Mouse (Mus musculus): ENCODE measurements around the gene Zc3h6.

Zc3h6 gene

DNA sequence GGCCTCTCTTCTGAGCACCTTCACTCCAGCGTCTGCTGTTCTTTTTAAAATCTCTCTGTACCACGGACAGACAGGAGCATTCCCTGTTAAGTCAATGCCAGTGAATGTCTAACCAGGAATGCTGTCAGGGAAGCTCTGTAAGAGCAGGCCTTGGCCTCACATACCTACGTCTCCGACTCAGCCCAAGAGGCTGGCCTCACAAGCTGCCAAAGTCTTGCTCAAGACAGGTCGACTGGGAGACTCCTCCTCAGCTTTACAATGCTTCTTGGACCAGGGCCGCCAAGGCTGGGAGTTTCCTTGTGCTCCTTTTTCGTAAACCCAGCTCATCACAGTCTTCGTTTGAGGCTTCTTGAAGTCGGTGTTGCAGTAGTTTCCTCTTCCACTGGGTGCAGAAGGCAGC is 57.6 kb downstream of the Zc3h6 start:
- DNase-seq (ENCODE audit: extremely low read depth, low read depth, low spot score), result peak; percentile 59

DNA sequence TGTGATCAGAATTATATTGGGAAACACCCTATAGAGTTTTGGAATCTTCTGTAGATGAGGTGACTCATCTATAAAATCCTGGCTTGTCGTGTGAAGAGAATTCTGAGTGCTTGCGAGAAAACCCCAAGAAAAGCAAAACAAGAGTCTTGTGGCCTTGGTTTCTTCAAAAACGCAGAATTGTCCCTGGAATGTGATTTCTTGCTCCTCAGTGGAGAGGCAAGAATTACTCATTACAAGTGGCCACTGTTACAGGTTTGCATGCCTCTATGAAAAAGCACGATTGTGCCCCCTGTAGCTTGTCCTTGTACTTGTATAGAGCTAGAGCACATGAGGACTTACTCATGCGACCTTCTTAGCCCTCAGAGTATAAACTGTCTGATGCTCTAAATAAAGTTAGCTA is 68.2 kb downstream of the Zc3h6 start:
- no peak for DNase-seq (ENCODE audit: extremely low read depth, low read depth, low spot score)

DNA sequence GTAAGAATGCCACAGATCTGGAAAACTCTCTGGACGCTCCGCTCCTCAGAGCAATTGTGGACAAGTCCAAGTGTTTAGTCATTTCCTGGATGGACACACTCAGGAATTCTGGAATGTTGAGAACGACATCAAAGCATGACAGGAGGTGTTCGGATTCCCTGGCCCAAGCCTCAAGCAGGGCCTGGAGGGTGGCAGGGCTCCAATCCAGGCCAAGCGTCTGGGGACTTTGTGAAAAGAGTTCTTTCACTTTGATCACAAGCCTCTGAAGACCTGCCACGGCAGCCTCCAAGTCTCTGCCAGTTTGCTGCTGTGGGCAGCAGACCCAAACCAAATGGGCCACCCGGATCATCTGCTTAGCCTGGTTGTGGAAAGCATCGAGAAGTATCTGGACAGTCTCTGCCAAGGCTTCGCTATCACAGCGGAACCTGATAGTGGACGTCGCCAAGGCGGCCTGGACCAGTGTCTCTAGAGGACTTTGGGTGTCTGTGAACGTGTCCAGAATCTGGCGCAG is 71.3 kb downstream of the Zc3h6 start:
- DNase-seq (ENCODE audit: extremely low read depth, low read depth, low spot score), result no peak

DNA sequence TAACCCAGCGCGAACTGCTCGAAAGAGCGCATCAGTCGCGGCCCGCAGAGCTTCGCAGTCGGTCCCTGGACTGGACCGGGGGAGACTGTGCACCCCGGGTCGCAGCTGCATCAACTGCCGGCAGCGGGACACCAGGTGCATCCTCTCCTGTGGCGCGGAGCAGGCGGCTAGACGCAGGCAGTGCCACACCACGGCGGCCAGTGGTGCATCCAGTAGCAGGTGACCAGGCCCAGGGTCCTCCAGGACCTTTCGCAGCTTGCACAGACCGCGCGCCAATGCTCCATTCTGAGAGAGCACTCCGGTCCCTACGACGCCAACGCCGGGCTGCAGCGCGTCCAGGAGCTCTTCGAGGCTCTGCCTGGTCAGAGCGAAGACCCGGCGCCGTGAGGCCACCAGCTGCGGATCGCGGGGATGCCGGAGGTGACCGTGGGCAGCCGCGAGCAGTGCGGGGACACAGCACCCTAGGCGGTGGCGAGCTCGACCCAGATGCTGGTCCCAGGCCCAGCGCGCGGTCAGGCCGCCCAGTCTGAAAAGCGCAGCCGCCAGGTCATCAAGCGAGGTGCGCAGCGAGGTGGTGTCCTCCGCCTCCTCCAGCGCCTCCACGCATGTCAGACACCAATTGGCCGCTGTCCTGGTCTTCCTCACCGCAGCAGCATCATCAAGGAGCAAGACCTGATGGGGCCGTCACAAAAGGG is 71.9 kb downstream of the Zc3h6 start:
- DNase-seq (ENCODE audit: extremely low read depth, low read depth, low spot score), result no peak

DNA sequence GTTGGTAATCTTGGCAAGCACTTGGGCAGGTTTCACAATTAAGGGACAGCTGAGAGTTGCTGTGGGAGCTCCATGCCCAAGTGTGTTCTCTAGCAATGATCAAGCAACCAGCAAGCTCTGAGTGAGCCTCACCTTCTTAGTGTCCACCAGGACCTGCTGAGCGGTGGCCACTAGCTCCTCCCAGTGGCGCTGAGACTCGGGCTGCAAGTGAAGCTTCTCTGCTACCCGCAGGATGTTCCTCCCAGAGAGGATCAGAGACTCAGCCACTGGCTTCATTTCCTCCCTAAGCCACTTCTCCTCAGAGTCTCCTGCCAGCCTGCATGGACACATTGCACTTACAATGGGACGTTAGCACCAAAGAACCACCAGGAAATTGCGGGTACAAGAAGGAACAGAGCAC is 73.4 kb downstream of the Zc3h6 start:
- DNase-seq (ENCODE audit: extremely low read depth, low read depth, low spot score), result no peak

DNA sequence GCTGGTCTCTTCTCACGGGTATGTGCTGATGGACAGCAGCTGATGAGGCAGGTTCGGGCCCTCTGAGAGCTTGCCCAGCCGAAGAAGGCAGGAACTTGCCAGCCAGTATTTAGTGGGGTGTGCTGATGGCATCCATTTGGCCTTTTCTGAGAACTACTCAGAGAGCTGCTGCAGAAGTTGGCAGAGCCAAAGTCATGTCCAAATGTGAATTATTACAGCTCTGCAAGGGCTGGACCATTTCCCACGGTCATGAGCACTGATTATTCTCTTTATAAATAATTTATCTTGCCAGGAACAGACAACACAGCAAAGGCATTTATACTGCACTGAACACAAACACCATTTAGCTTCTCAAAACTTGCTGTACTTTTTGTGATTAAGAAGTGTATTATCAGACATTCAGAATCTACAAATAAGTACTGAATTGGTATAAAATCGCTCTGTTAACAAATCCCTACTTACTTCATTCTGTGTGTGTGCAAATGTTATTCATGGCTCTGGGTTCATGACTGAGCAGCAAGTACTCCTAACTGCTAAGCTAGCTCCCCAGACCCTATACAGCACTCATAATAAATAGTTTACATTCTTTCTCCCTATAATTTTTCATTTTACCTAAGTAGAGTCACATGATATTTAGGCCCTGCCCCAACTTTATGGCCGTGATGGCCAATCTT is 79.1 kb downstream of the Zc3h6 start:
- no peak for DNase-seq (ENCODE audit: extremely low read depth, low read depth, low spot score)

DNA sequence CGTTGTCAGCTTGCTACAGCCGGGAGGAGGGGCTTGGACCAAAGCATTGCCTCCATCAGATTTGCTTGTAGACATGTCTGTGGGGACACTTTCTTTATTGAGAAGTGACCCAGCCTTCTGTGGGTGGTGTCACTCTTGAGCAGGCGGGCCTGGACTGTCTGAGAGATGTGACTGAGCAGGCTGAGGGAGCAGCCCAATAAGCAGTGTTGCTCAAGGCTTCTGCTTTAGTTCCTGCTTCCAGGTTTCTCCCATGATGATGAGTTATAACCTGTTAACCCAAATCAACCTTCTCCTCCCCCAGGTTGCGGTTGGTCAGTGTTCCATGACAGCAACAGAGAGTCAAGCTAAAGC is 79.6 kb downstream of the Zc3h6 start:
- no peak for DNase-seq (ENCODE audit: extremely low read depth, low read depth, low spot score)

DNA sequence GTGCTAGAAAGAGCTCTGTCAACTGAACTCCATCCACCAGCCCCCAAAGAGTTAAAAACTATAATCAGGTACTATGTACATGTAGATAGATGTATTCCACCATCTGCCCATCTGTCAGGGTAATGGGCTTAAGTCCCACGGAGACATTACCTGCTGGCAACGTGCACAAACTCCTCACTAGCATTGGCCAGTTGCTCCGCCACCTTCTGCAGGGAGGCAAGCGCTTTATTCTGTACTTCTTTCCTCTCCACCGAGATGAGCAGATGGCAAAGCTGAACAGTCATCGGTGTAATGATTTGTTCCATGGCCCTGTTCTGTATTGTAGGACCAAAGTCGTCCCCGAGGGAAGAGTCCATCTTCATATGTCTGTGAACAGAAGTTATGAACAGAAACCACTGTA is 80.6 kb downstream of the Zc3h6 start, which contains the start of gene Vinac1:
TSS of gene Vinac1 (minus strand) at position 362 of the 400 bp plus-strand sequence.
- DNase-seq (ENCODE audit: extremely low read depth, low read depth, low spot score), result no peak

DNA sequence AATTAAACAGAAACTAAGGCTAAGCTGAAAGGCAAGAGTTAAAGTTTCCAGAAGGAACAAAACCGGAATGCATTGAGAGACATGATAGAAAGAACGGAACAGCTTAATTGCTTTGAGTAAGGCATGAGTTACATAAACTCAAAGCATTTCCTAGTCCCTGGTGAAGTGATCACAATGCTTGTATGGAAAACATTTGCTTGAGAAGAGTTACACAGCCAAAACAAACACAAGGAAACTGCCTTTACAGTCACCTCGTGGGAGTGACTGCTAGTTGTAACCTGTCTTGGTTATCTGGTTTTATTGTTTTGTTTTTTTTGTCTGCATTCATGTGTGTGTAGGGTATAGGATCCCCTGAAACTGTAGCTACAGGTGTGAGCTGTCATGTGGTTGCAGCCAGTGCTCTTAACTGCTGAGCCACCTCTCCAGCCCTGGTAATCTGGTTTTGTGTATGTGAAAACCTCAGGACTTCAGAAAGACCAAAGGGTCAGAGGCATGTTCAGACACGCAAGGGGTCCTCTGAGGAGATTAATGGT is 85.3 kb downstream of the Zc3h6 start:
- DNase-seq (ENCODE audit: extremely low read depth, low read depth, low spot score), result peak; percentile 68

DNA sequence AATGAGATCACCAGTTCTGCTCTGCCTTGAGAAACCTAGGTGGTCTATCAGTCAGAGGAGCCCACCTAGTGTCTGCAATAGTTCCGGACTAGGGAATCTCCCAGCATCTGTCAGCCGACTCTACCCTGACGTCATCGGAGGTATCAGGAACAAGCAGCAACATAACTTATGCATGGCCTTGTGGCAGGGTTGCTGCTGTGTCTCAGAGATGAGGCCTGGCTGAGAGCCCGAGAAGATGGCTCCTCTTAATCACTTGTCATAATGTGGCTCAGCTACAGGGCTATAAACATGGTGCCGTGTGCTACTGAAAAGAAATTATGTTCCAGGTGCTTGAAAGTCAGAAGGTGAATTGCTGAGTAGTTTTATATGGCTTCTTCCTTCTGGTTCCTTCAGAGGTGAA is 88.5 kb downstream of the Zc3h6 start:
- DNase-seq (ENCODE audit: extremely low read depth, low read depth, low spot score), result no peak

DNA sequence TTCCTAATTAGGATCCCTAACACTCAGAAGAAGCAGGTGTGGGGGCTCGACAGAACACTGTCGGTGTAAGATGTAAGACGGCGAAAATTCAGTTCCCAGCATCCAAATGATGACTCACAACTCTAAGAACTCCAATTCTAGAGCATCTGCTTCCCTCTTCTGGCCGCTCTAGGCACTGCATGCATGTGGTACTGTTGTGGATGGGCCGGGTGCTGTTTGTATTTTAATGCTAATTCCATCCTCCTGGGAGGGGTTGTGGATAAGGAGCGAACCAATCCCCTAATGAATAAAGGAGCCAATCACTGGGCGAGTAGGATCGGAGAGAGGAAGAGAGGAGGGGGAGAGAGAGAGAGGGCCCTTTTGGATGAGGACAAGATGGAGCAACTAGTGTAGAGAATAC is 89.4 kb downstream of the Zc3h6 start:
- no peak for DNase-seq (ENCODE audit: extremely low read depth, low read depth, low spot score)

DNA sequence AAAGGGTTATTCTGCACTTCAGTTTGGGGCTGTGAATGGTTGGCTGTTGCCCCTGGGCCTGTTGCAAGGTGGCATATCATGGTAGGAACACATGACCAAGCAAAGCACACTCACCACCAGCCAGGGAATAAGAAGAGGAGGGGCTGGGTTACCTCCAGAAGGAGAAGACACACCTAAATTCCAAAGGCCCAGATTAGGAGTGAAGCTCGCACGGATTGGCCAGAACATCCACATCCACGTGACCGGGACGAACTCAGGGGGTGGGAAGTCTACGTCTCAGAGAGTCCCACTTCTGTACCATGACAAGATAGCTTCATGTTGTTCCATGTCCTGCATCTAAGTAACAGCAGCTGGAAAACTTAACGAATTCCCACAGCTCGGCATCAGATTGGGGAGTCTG is 90.1 kb downstream of the Zc3h6 start:
- no peak for DNase-seq (ENCODE audit: extremely low read depth, low read depth, low spot score)

DNA sequence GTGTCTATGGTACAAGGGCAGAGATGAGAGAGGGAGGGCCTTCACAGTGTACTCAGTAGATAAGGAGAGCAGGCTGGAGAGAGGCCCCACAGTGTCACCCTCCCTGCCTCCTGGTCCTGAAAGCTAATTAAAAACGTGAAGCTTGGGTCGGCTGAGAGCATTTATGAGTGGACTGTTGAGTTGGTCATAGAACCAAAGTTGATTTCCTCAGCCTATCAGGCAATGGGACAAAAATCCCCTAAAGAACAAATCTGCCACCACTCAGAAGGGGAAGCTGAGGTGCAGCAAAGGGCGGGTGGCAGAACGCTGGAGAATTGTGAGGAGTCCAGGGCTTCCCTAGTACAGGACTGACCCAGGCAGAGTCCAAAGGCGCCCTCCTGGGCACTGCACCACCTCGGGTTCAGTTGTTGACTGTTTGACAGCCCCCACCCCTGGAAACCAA is 90.7 kb downstream of the Zc3h6 start:
- no peak for DNase-seq (ENCODE audit: extremely low read depth, low read depth, low spot score)

DNA sequence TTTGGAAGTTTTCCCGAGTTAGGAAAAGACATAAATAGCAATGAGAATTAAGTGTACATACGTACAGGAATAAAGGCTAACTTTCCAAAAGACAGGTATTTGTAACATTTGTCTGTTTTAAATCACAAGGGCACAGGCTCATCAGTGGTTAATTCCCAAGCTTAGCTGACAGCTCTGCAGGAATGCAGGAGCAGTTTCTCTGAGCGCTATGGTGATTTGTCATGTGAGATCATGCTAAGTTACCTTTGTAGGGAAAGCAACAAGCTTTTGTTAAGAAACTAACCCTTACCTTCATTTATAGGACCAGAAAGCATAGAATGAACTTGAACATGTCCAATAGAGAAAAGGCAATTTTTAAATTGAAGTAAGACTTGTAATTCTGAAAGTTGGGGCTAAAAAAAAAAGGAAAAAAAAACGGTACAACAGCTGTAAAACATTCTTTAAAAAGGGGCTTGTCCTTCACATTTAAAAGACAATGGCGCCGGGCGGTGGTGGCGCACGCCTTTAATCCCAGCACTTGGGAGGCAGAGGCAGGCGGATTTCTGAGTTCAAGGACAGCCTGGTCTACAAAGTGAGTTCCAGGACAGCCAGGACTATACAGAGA is 94.4 kb downstream of the Zc3h6 start:
- DNase-seq (ENCODE audit: extremely low read depth, low read depth, low spot score), result no peak

DNA sequence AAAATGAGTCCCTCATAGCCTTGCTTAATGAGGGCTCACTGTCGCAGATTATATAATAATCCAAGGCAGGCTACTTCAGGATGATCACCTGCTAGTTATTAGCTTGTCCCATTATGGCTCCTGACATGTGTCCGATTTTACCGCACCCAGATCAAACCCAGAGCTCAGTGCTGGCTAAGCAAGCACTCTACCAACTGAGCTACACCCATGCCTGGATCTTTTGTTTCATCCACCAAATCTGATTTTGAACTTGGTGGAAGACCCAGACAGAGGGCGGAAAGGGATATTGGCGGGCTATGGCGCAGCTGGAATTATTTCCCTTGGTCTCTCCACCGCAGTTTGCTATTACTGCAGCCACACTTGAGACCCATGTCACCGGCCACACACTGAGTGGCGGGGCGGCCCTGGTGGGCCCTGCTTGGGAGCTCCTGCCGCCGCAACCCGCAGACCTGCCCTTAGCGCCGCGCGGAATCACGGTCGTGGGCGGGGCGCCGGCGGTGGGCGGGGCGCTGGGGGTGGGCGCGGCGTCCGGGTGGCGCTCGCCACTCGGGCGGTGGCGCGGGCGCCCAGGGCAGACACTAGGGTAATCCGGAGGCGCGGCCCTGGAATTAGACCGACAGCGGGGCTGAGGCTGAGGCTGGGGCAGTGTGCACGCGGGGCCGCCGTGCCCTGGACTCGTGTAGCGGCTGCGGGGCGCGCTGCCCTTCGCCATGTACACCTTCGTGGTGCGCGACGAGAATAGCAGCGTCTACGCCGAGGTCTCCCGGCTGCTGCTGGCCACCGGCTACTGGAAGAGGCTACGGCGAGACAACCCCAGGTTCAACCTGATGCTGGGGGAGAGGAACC is 98.5 kb downstream of the Zc3h6 start, which contains the start of gene Ttl:
TSS of gene Ttl (plus strand) at position 506 of the 846 bp plus-strand sequence.
- no peak for DNase-seq (ENCODE audit: extremely low read depth, low read depth, low spot score)

DNA sequence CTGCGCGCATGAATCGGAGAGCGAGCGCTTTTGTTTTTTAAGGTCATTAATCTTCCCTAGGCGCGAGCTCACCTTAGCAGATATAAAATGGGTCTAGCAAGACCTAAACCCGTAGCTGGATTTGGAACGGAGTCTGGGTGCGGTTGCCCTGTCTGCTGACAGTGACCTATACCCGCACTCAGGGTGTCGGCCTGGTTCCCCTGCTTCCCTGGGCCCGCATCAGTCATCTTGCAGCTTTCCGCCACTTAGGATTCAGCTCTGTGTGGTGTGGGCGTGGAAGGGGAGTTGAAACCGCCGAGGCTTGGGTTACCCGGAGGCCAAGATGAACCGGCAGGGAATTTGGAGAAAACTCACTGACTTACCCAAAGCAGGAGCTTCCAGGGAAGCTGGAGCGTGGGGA is 99.1 kb downstream of the Zc3h6 start:
- DNase-seq (ENCODE audit: extremely low read depth, low read depth, low spot score), result no peak
